Mouse (Mus musculus) forebrain, embryonic 14.5 days (tissue): ENCODE data around the gene Kcna7. TPM values are rescaled to one million over a fixed set of nuclear protein-coding genes. Genes with fewer than 3 reads are reported as not detected.

Experiments used
- microRNA-seq: library from miRNA; unstranded; fragments of <30 nt; microRNA quantifications from one replicate; pipeline ENCODE4, GENCODE M21; 2016
- polyA plus RNA-seq: library from polyadenylated mRNA; unstranded; fragments of >200 nt; fragmentation: Nextera tagmentation; extraction: Ambion mirVana; gene quantifications from 2 replicates; pipeline ENCODE4 v1.2.1, GENCODE M21; 2014

Kcna7 gene
- polyA plus RNA-seq, 1 experiment from 2014 or later, result not detected

Small RNA genes within 50 kb of the gene (microRNA-seq; reads per million reads assigned to microRNA genes)
- not detected for gene Gm22133

Other genes with a start within 250 kb of the Kcna7 start
- gene Slc17a7, start 241.7 kb upstream of the Kcna7 start, polyA plus RNA-seq, result 14.6 and 15.9 TPM in 2 replicates
- not detected in 2 replicates for gene Gfy, start 226.1 kb upstream of the Kcna7 start, polyA plus RNA-seq
- gene Pth2, start 224.7 kb upstream of the Kcna7 start, polyA plus RNA-seq, result not detected in 2 replicates
- gene Ccdc155, start 200.8 kb upstream of the Kcna7 start, polyA plus RNA-seq, result 0.43 and 0.52 TPM in 2 replicates
- 0.91 and 1.7 TPM in 2 replicates for gene Dkkl1, start 193.5 kb upstream of the Kcna7 start, polyA plus RNA-seq
- gene Tead2, start 189.9 kb upstream of the Kcna7 start, polyA plus RNA-seq, result 81.7 and 95.7 TPM in 2 replicates
- gene Cd37, start 166.5 kb upstream of the Kcna7 start, polyA plus RNA-seq, result 0.99 and 1.4 TPM in 2 replicates
- gene Slc6a16, start 164.6 kb upstream of the Kcna7 start, polyA plus RNA-seq, result 0.09 and 0.26 TPM in 2 replicates
- not detected in 2 replicates for gene Slc6a21, start 128.1 kb upstream of the Kcna7 start, polyA plus RNA-seq
- 6.5 and 9.8 TPM in 2 replicates for gene Trpm4, start 71.9 kb upstream of the Kcna7 start, polyA plus RNA-seq
- gene Hrc, start 70.4 kb upstream of the Kcna7 start, polyA plus RNA-seq, result 0.06 TPM in 1 of 2 replicates, not detected in the other
- gene Ppfia3, start 38.6 kb upstream of the Kcna7 start, polyA plus RNA-seq, result 10.7 and 17.3 TPM in 2 replicates
- 6.2 and 11.0 TPM in 2 replicates for gene Lin7b, start 35.1 kb upstream of the Kcna7 start, polyA plus RNA-seq
- 95.7 and 99.4 TPM in 2 replicates for gene Snrnp70, start 9.9 kb upstream of the Kcna7 start, polyA plus RNA-seq
- 0.22 TPM in 1 of 2 replicates, not detected in the other for gene Ntf5, start 8.0 kb downstream of the Kcna7 start, polyA plus RNA-seq
- 0.46 TPM in 1 of 2 replicates, not detected in the other for gene Lhb, start 15.2 kb downstream of the Kcna7 start, polyA plus RNA-seq
- gene Gys1, start 29.2 kb downstream of the Kcna7 start, polyA plus RNA-seq, result 13.4 and 15.5 TPM in 2 replicates
- 144 and 153 TPM in 2 replicates for gene Ruvbl2, start 32.4 kb downstream of the Kcna7 start, polyA plus RNA-seq
- 6,238 and 6,800 TPM in 2 replicates for gene Ftl1, start 54.2 kb downstream of the Kcna7 start, polyA plus RNA-seq
- 163 and 168 TPM in 2 replicates for gene Bax, start 61.2 kb downstream of the Kcna7 start, polyA plus RNA-seq
- 0.15 TPM in 1 of 2 replicates, not detected in the other for gene Tulp2, start 76.2 kb downstream of the Kcna7 start, polyA plus RNA-seq
- not detected in 2 replicates for gene Gm45808, start 81.2 kb downstream of the Kcna7 start, polyA plus RNA-seq
- gene Dhdh, start 83.2 kb downstream of the Kcna7 start, polyA plus RNA-seq, result 1.4 and 1.6 TPM in 2 replicates
- gene Nucb1, start 104.8 kb downstream of the Kcna7 start, polyA plus RNA-seq, result 69.0 and 96.5 TPM in 2 replicates
- 13.1 and 19.3 TPM in 2 replicates for gene Ppp1r15a, start 120.6 kb downstream of the Kcna7 start, polyA plus RNA-seq
- 0.76 and 1.2 TPM in 2 replicates for gene Plekha4, start 120.7 kb downstream of the Kcna7 start, polyA plus RNA-seq
- 0.17 and 0.22 TPM in 2 replicates for gene Hsd17b14, start 149.2 kb downstream of the Kcna7 start, polyA plus RNA-seq
- 19.6 and 20.1 TPM in 2 replicates for gene Bcat2, start 164.5 kb downstream of the Kcna7 start, polyA plus RNA-seq
- not detected in 2 replicates for gene Fgf21, start 209.8 kb downstream of the Kcna7 start, polyA plus RNA-seq
- not detected in 2 replicates for gene Fut1, start 211.6 kb downstream of the Kcna7 start, polyA plus RNA-seq
- not detected in 2 replicates for gene Izumo1, start 216.2 kb downstream of the Kcna7 start, polyA plus RNA-seq
- gene Rasip1, start 221.8 kb downstream of the Kcna7 start, polyA plus RNA-seq, result 7.3 and 9.7 TPM in 2 replicates
- 1.3 and 1.9 TPM in 2 replicates for gene Mamstr, start 234.3 kb downstream of the Kcna7 start, polyA plus RNA-seq